In the genomic region with DNA sequence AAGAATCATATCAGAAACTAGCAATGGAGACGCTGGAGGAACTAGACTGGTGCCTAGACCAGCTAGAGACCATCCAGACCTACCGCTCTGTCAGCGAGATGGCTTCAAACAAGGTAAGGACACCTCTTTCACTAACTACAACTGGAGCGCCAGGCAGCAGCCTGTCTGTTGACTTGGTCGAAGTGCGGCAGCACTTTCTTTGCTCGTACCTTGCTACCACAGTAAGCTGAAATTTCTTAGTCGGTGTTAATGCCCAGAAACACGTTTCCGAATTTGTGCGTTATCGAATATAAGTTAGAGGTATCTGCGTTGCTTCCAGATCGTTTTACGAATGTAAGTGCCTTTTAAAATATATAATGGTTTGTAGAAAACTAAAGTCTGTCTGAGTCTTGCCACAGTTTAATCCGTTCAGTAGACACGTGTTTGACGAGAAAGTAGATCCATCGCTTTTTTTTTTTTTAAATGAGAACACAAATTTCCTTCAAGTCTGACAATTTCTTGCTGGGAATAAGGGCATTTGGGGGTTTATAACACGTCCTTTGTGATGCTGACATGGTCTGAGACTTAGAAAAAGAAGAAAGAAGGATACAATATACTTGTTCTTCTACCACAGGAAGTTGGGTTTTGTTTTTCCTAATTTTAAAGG, we compare ENCODE assay signal across 8 mouse cellular contexts.
DNase-seq lines count a peak whose midpoint lies in the region; ATAC-seq and TF ChIP-seq lines count a peak whose summit lies in the region.

No protein-coding gene starts in this region.

- intact Hi-C loops in left cerebral cortex, postnatal 14 days (cut with DNase I), result loop anchor here (5.0 kb wide), 2 partner anchors 39 to 59 kb away; no protein-coding TSS in a partner anchor

- no peak for TF ChIP-seq POLR2A in brain, embryonic 14.5 days (IDR thresholded peaks at IDR 0.05; ENCODE audit: borderline replicate concordance, extremely low read depth, insufficient read depth, insufficient read length, poor library complexity, severe bottlenecking)

- no peak for ATAC-seq in hindbrain, embryonic 12.5 days (ENCODE audit: low FRiP score)
- ATAC-seq in liver, embryonic 16.5 days (ENCODE audit: low read depth), result peak; percentile 15; the same call in 1 of the 2 replicates
- ATAC-seq in stomach, embryonic 15.5 days (ENCODE audit: insufficient read depth, low FRiP score, low read depth), result peak; percentile 15; the same call in 1 of the 2 replicates

- DNase-seq in kidney, adult 9 months, result peak; percentile 62
- no peak for DNase-seq in kidney, postnatal 4 days
- peak; percentile 58 for DNase-seq in brain, embryonic 14.5 days (ENCODE audit: low read depth)
- DNase-seq in left cerebral cortex, postnatal 14 days (ENCODE audit: low spot score in 2 of 2), result no peak
- no peak for DNase-seq in frontal cortex, postnatal 14 days (ENCODE audit: low spot score in 2 of 2)

- peak overlapping the region; percentile 46 for H3K4me3 ChIP-seq in hindbrain, embryonic 12.5 days
- H3K4me3 ChIP-seq in liver, embryonic 16.5 days (ENCODE audit: low read depth, low read length), result peak overlapping the region; percentile 67
- peak overlapping the region; percentile 53 for H3K4me3 ChIP-seq in stomach, embryonic 15.5 days (replicated peaks)

- no peaks in the 10 kb centered on the region for H3K36me3 ChIP-seq in hindbrain, embryonic 12.5 days
- no peaks in the 10 kb centered on the region for H3K36me3 ChIP-seq in liver, embryonic 16.5 days (ENCODE audit: control insufficient read depth, insufficient read depth)
- no peaks in the 10 kb centered on the region for H3K36me3 ChIP-seq in stomach, embryonic 15.5 days

- H3K27ac ChIP-seq in hindbrain, embryonic 12.5 days, result peak overlapping the region; percentile 60; the same call in 1 of the 2 replicates
- H3K27ac ChIP-seq in liver, embryonic 16.5 days (ENCODE audit: low read length), result peak overlapping the region; percentile 78
- H3K27ac ChIP-seq in stomach, embryonic 15.5 days, result peak overlapping the region; percentile 88

- peaks cover 23% of the 10 kb centered on the region for H3K4me1 ChIP-seq in hindbrain, embryonic 12.5 days
- H3K4me1 ChIP-seq in liver, embryonic 16.5 days (ENCODE audit: control insufficient read depth, low read depth, low read length), result peaks cover 33% of the 10 kb centered on the region
- H3K4me1 ChIP-seq in stomach, embryonic 15.5 days, result peaks cover 28% of the 10 kb centered on the region; the same call in 1 of the 2 replicates

- peak overlapping the region; percentile 62 for H3K9ac ChIP-seq in hindbrain, embryonic 12.5 days
- peak overlapping the region; percentile 70 for H3K9ac ChIP-seq in liver, embryonic 16.5 days (ENCODE audit: low read depth, low read length)
- peak overlapping the region; percentile 53 for H3K9ac ChIP-seq in stomach, embryonic 15.5 days

- H3K4me2 ChIP-seq in hindbrain, embryonic 12.5 days (replicated peaks), result peak overlapping the region; percentile 85
- H3K4me2 ChIP-seq in liver, embryonic 16.5 days (ENCODE audit: low read depth, low read length), result peak overlapping the region; percentile 84
- peak overlapping the region; percentile 84 for H3K4me2 ChIP-seq in stomach, embryonic 15.5 days

- no peak for TF ChIP-seq CTCF in brain, embryonic 14.5 days (IDR thresholded peaks at IDR 0.05; ENCODE audit: borderline replicate concordance, extremely low read depth, insufficient read depth, insufficient read length)

- no peaks in the 10 kb centered on the region for H3K9me3 ChIP-seq in hindbrain, embryonic 12.5 days (replicated peaks)
- H3K9me3 ChIP-seq in liver, embryonic 16.5 days (replicated peaks; ENCODE audit: control insufficient read depth, low read length), result no peaks in the 10 kb centered on the region
- no peaks in the 10 kb centered on the region for H3K9me3 ChIP-seq in stomach, embryonic 15.5 days

- 5% methylated on average over 20 of the region's 20 CpGs for WGBS in hindbrain, embryonic 12.5 days
- under 1% methylated on average over 20 of the region's 20 CpGs for WGBS in liver, embryonic 16.5 days (ENCODE audit: insufficient replicate concordance)
- 2% methylated on average over 20 of the region's 20 CpGs for WGBS in stomach, embryonic 15.5 days

- H3K27me3 ChIP-seq in hindbrain, embryonic 12.5 days, result peaks cover 7% of the 10 kb centered on the region
- H3K27me3 ChIP-seq in liver, embryonic 16.5 days (ENCODE audit: control insufficient read depth, insufficient read depth, low read depth, low read length), result no peaks in the 10 kb centered on the region
- H3K27me3 ChIP-seq in stomach, embryonic 15.5 days (replicated peaks), result no peaks in the 10 kb centered on the region

Comparison
In these comparisons a context has a peak if more than half of its experiments do, and no peak if none do; other contexts are left out.
1. DNase-seq: peak in kidney, adult 9 months (single experiment) and brain, embryonic 14.5 days (single experiment); none in kidney, postnatal 4 days (0 of 2), left cerebral cortex, postnatal 14 days (0 of 2) and frontal cortex, postnatal 14 days (0 of 2).
2. Peak in every context shown above with its lines, with median percentiles within 50 percentile points of each other: H3K27ac ChIP-seq, H3K4me2 ChIP-seq, H3K4me3 ChIP-seq and H3K9ac ChIP-seq.